Mouse (Mus musculus) small intestine, adult 2 months (tissue): ENCODE measurements around the gene Phlda1.

ENCODE experiments used
- CTCF ChIP-seq: fragments of 200-500 bp; IDR thresholded peaks from 2 replicates; pipeline ENCODE4 v1.5.1; 2012; ENCODE audit warnings: low read depth, mild to moderate bottlenecking, control low read depth, inconsistent platforms, low read length, moderate library complexity, mixed read lengths; ENCODE audit not compliant: insufficient replicate concordance, insufficient read length; ENCODE audit errors: extremely low read depth
- POLR2A ChIP-seq: fragments of 200-500 bp; IDR thresholded peaks from 2 replicates; pipeline ENCODE4 v1.6.1; 2012; ENCODE audit warnings: low read depth, mild to moderate bottlenecking, control low read depth, inconsistent platforms, low read length, moderate library complexity

DNA sequence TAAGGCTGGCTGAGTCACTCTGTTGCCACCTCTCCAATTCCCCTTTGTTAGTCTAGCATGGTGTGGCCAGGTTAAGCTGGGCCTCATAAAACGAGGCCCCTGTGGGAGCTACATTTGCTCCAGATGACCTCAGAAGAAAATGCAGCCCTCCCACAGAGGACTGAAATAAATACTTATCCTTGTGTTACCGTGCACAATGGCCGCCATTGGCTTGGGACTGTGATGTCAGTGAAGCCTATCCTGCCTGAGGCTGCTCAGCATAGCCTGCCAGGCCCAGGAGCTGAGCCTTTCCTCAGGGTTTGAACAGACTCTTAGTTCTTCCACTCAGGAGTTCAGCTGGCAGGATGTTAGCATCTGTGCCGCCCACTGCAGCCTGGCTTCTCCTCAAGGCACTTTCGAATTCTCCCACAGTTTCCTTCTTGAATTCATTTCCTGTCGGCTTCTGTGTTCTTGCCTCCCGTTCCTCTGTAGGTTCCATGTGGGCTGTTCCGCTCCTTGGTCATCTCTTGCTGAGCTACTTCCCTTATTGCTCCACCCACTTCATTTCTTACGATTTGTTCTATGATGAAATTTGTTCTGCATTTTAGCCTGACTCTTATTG lies 33.7 kb downstream of the Phlda1 start:
- TF ChIP-seq POLR2A (no peak), CTCF (no peak)
